ENCODE assay signal across 8 mouse cellular contexts in the genomic region with DNA sequence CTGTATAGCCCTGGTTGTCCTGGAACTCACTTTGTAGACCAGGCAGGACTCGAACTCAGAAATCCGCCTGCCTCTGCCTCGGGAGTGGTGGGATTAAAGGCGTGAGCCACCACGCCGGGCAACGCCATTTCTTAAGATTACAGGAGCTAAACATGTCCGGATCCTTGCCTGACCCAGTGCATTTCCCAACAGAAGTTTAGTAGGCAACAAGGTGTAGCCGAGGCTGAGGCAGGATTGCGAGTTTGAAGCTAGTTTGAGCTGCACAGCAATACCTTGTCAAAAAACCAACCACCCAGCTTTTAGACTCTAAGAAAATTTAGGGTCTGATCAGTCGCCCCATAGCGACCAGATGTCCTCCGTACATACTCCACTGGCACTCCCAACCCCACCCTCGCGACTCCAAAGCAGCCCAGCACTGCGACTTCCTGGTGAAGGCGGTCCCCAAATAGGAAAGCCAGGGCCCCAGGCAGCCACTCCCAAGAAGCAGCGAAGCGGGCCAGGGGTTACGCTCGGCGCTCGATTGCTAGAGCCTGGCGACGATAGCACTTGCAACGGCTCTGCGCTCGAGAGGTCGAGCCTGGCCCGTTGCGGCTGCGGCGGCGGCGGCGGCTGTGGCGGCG. TPM values are rescaled to one million over a fixed set of nuclear protein-coding genes. Genes with fewer than 3 reads are reported as not detected.
DNase-seq lines count a peak whose midpoint lies in the region; ATAC-seq and TF ChIP-seq lines count a peak whose summit lies in the region.

Gene Kat14 (plus strand): TSS at position 584 of the 620 bp plus-strand sequence.
Gene Pet117 (plus strand): TSS at position 597 of the 620 bp plus-strand sequence.

- ATAC-seq in megakaryocyte progenitor cell, adult 5-6 weeks (replicated peaks; ENCODE audit: poor library complexity) = peak; percentile 97

- no peak for TF ChIP-seq CTCF in cortical plate, adult 2 months (IDR thresholded peaks at IDR 0.05; ENCODE audit: extremely low read depth, insufficient read depth, low read length)

- H3K4me1 ChIP-seq in cortical plate, adult 2 months (ENCODE audit: control insufficient read depth, insufficient read depth, low read length) = peaks cover 5% of the 10 kb centered on the region; the same call in 1 of the 2 replicates

- peak within 1 kb of the TSS; percentile 90 for H3K4me3 ChIP-seq in cortical plate, adult 2 months (ENCODE audit: insufficient read depth, low read length)

- DNase-seq in adipocyte (ENCODE audit: low spot score) = peak; percentile 97
- DNase-seq in gastrocnemius, adult 8-10 months (ENCODE audit: low spot score in 2 of 2) = peak; percentile 94 to 95
- DNase-seq in hindlimb bud, embryonic 11.5 days (ENCODE audit: extremely low spot score, low read depth, low spot score) = peak; percentile 84
- peak; percentile 74 to 94 for DNase-seq in left cerebral cortex, adult 9 months (ENCODE audit: low spot score in 2 of 2)
- DNase-seq in right cerebral cortex, postnatal 14 days = peak; percentile 95
- peak; percentile 98 for DNase-seq in yolk sac, embryonic 10.5 days (ENCODE audit: low spot score)

- peak within 1 kb of the TSS; percentile 90 for H3K27ac ChIP-seq in cortical plate, adult 2 months (ENCODE audit: insufficient read depth, low read length)

- peak; percentile 48 for TF ChIP-seq POLR2A in cortical plate, adult 2 months (IDR thresholded peaks at IDR 0.05; ENCODE audit: extremely low read depth, insufficient read depth, low read length)

RNA-seq across cellular contexts. Expression of gene Kat14, which starts in this region (rescaled TPM):
- polyA plus RNA-seq in cortical plate, adult 2 months (2012; rRNA removed) = 33.8 and 35.5 TPM in 2 replicates
- total RNA-seq in gastrocnemius, adult 8-10 months (2022) = 10 to 100 TPM; 19.3 to 28.7 (median 23.0) TPM
- 44.7 and 63.4 TPM in 2 replicates for total RNA-seq in megakaryocyte progenitor cell, adult 5-6 weeks (2015)
- total RNA-seq in megakaryocyte progenitor cell, adult 5-6 weeks (2017) = 34.4 and 38.1 TPM in 2 replicates

RNA-seq across cellular contexts. Expression of gene Pet117, which starts in this region (rescaled TPM):
- polyA plus RNA-seq in cortical plate, adult 2 months (2012; rRNA removed) = 1.0 TPM in 1 of 2 replicates, not detected in the other
- total RNA-seq in gastrocnemius, adult 8-10 months (2022) = 1 to 10 TPM; 2.1 to 8.4 (median 5.7) TPM
- not detected in 2 replicates for total RNA-seq in megakaryocyte progenitor cell, adult 5-6 weeks (2015)
- 12.3 TPM in 1 of 2 replicates, not detected in the other for total RNA-seq in megakaryocyte progenitor cell, adult 5-6 weeks (2017)

Comparison
In these comparisons a context has a peak if more than half of its experiments do, and no peak if none do; other contexts are left out.
1. Peak in every context shown above with its lines: DNase-seq, ATAC-seq, H3K4me3 ChIP-seq and H3K27ac ChIP-seq.